Mouse (Mus musculus) hindbrain, embryonic 16.5 days (tissue): Measurements from ENCODE around the gene Shkbp1. TPM values are rescaled to one million over a fixed set of nuclear protein-coding genes. Genes with fewer than 3 reads are reported as not detected.

Experiments
- ATAC-seq: fragments of 200-750 bp; cut with Nextera tagmentation; 2 replicates; pipeline ENCODE4 v1.8.0; 2017; ENCODE audit warnings: moderate TSS enrichment, moderate library complexity
- H3K27ac ChIP-seq: fragments of 300-500 bp; sonication (generic); 2 replicates; pipeline ENCODE4 v1.5.1; 2014; ENCODE audit warnings: low read depth, mild to moderate bottlenecking, control low read depth, low read length, moderate library complexity
- H3K27me3 ChIP-seq: fragments of 300-500 bp; sonication (generic); replicated peaks from 2 replicates; pipeline ENCODE4 v1.6.1; 2014; ENCODE audit warnings: low read length; ENCODE audit not compliant: control insufficient read depth, insufficient read depth
- H3K36me3 ChIP-seq: fragments of 300-500 bp; sonication (generic); 2 replicates; pipeline ENCODE4 v1.6.1; 2014; ENCODE audit warnings: mild to moderate bottlenecking, low read length, moderate library complexity, mixed read lengths; ENCODE audit not compliant: control insufficient read depth, insufficient read depth
- H3K4me1 ChIP-seq: fragments of 300-500 bp; sonication (generic); 2 replicates; pipeline ENCODE4 v1.6.1; 2014; ENCODE audit warnings: low read depth, low read length; ENCODE audit not compliant: control insufficient read depth, insufficient read depth
- H3K4me2 ChIP-seq: fragments of 300-500 bp; sonication (generic); 2 replicates; pipeline ENCODE4 v1.6.1; 2014; ENCODE audit warnings: mild to moderate bottlenecking, low read length, control low read depth, moderate library complexity
- H3K4me3 ChIP-seq: fragments of 300-500 bp; sonication (generic); 2 replicates; pipeline ENCODE4 v1.5.1; 2014; ENCODE audit warnings: mild to moderate bottlenecking, low read length, control low read depth, moderate library complexity
- H3K9ac ChIP-seq: fragments of 300-500 bp; sonication (generic); 2 replicates; pipeline ENCODE4 v1.6.1; 2014; ENCODE audit warnings: low read depth, mild to moderate bottlenecking, control low read depth, low read length, moderate library complexity
- H3K9me3 ChIP-seq: fragments of 300-500 bp; sonication (generic); 2 replicates; pipeline ENCODE4 v1.6.1; 2014; ENCODE audit warnings: mild to moderate bottlenecking, low read length, moderate library complexity; ENCODE audit not compliant: control insufficient read depth
- WGBS: fragments of 180-500 bp; shearing (Covaris S2); extraction: QIAGEN DNeasy Blood & Tissue Kit; methylation state at CpG from one replicate; pipeline ENCODE4 v1.1.7; 2014; 5-methylcytosine and 5-hydroxymethylcytosine counted together
- polyA plus RNA-seq: library from polyadenylated mRNA; unstranded; fragments of >200 nt; fragmentation: Nextera tagmentation; extraction: Ambion mirVana; gene quantifications from 2 replicates; pipeline ENCODE4 v1.2.1, GENCODE M21; 2015

The Shkbp1 gene
- polyA plus RNA-seq, 1 experiment from 2014 or later = 31.6 TPM

DNA sequence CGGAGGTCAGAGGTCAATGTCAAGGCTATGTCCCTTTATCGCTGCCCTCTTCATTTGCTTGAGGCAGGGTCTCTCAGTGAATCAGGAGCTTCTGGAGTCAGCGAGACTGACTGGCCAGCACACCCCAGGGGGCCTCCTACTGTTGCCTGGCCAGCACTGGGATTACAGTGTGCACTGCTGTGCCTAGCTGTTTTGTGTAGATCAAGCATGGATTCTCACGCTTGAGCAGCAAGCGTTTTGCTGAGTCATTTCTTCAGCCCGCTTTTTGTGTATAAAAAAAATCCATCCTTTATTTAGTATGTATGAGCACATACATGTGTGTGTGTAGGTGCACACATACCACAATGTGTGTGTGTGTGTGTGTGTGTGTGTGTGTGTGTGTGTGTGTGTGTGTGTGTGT, 33.4 kb upstream of the Shkbp1 start:
- H3K4me2 ChIP-seq = no peak overlapping the region
- H3K4me1 ChIP-seq = no peaks in the 10 kb centered on the region
- ATAC-seq = no peak
- peaks cover 23% of the 10 kb centered on the region for H3K27me3 ChIP-seq
- no peaks in the 10 kb centered on the region for H3K9me3 ChIP-seq
- H3K4me3 ChIP-seq = no peak overlapping the region
- 64% methylated on average over 6 of the region's 6 CpGs for WGBS
- H3K36me3 ChIP-seq = peaks cover 10% of the 10 kb centered on the region; the same call in 1 of the 2 replicates
- no peak overlapping the region for H3K9ac ChIP-seq
- no peak overlapping the region for H3K27ac ChIP-seq

DNA sequence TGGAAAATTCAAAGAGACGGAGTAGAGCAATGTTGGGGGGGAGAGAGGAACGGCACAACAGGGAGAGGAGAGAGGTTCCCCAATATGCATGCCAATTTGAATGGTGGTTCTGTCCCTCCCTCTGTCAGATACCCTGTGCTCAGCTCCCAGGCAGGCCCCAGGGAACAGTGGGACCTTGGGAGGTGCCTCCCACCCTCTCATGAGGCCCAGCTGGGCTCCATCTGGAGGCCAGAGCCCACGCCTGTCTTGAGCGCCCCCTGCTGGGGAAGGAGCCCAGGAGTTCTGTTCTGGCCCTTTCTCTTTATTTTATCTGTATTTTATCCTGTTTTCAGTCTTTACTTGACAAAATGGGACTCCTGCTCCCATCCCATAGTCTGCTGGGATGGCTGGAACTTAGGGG, 28.9 kb upstream of the Shkbp1 start:
- no peak overlapping the region for H3K9ac ChIP-seq
- no peak for ATAC-seq
- no peak overlapping the region for H3K4me2 ChIP-seq
- no peak overlapping the region for H3K4me3 ChIP-seq
- no peak overlapping the region for H3K27ac ChIP-seq
- peaks cover 4% of the 10 kb centered on the region; the same call in 1 of the 2 replicates for H3K27me3 ChIP-seq
- no peaks in the 10 kb centered on the region for H3K9me3 ChIP-seq
- WGBS = 27% methylated on average over 4 of the region's 4 CpGs
- H3K4me1 ChIP-seq = no peaks in the 10 kb centered on the region
- no peaks in the 10 kb centered on the region for H3K36me3 ChIP-seq

DNA sequence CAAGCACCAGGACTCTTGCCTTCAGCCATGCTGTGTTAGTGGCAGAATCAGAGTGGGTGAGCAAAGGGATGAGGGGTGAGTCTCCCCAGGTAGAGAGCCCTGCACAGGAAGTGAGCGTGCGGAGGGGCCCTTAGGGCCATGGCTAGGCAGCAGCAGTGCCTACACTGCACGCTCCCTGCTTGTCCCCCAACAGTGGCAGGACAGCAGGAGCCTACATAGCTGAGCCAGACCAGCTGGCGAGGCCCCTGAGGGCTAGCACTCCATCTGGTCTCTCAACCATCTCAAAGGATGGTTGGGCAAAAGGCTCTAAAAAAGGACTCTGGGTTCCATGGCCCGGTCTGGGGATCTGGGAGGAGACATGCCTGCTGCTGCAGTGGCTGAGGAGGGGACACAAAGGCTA, 28.3 kb upstream of the Shkbp1 start:
- Histone ChIP-seq H3K27me3 (peaks cover 4% of the 10 kb centered on the region; the same call in 1 of the 2 replicates), H3K9me3 (no peaks in the 10 kb centered on the region), H3K27ac (no peak overlapping the region), H3K4me3 (no peak overlapping the region), H3K36me3 (no peaks in the 10 kb centered on the region), H3K4me2 (no peak overlapping the region), H3K9ac (no peak overlapping the region), H3K4me1 (no peaks in the 10 kb centered on the region)
- WGBS = 59% methylated on average over 5 of the region's 5 CpGs
- ATAC-seq = peak; percentile 32; the same call in 1 of the 2 replicates

DNA sequence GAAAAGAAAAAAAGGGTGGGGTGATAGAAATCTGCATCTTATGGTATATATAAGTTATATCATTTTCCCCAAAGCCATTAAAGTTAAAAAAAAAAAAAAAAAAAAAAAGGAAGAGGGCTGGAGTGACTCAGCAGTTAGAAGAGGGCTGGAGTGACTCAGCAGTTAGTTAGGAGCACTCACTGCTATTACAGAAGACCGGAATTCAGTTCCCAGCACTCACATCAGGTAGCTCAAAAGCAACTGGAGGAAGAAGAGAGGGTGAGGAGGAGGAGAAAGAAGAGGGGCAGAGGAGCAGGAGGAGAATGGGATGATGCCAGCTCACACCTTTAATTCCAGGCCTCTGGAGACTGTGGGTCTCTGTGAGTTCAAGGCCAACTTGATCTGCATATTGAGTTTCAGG, 27.4 kb upstream of the Shkbp1 start:
- ATAC-seq = no peak
- peaks cover 4% of the 10 kb centered on the region; the same call in 1 of the 2 replicates for H3K27me3 ChIP-seq
- no peaks in the 10 kb centered on the region for H3K4me1 ChIP-seq
- no peaks in the 10 kb centered on the region for H3K36me3 ChIP-seq
- no peaks in the 10 kb centered on the region for H3K9me3 ChIP-seq
- H3K9ac ChIP-seq = no peak overlapping the region
- H3K4me2 ChIP-seq = no peak overlapping the region
- no peak overlapping the region for H3K4me3 ChIP-seq
- WGBS = 86% methylated on average over 1 of the region's 1 CpGs
- no peak overlapping the region for H3K27ac ChIP-seq

DNA sequence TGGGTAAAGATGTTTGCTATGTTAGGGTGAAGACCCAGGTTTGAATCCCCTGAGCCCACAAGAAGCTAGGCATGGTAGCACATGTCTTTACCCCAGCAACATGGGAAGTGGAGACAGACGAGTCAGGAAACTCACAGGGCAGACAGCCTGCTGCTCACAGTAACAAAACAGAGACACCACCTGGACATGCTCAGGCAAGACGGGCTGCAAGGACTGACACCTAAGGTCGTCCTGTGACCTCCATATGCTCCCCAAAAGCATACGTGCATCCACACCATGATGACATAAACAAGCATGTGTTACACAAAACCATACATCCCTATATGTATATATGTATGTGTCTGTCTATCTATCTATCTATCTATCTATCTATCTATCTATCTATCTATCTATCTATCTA, 25.7 kb upstream of the Shkbp1 start:
- Histone ChIP-seq H3K27ac (no peak overlapping the region), H3K4me1 (no peaks in the 10 kb centered on the region), H3K9ac (no peak overlapping the region), H3K4me2 (no peak overlapping the region), H3K27me3 (peaks cover 15% of the 10 kb centered on the region), H3K36me3 (no peaks in the 10 kb centered on the region), H3K4me3 (no peak overlapping the region), H3K9me3 (no peaks in the 10 kb centered on the region)
- 61% methylated on average over 4 of the region's 4 CpGs for WGBS
- ATAC-seq = no peak

DNA sequence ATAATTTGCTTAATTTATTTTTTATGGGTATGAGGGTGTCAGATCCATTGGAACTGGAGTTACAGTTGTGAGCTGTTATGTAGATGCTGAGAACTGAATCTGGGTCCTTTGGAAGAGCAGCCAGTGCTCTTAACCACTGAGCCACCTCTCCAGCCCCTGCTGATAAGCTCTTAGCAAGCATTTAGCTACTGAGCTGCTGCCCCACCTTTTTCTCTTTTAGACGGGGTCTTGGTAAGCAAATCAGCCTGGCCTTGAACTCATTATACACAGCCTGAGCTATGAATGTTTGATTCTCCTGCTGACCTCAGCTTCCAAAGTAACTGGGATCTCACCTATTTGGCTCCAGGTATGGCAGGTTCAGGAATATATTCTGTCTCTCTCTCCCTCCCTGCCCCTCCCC, 25.2 kb upstream of the Shkbp1 start:
- ATAC-seq = no peak
- H3K4me3 ChIP-seq = no peak overlapping the region
- no peak overlapping the region for H3K27ac ChIP-seq
- no peaks in the 10 kb centered on the region for H3K36me3 ChIP-seq
- H3K9ac ChIP-seq = no peak overlapping the region
- H3K9me3 ChIP-seq = no peaks in the 10 kb centered on the region
- H3K4me1 ChIP-seq = no peaks in the 10 kb centered on the region
- peaks cover 20% of the 10 kb centered on the region for H3K27me3 ChIP-seq
- 42% methylated on average over 1 of the region's 1 CpGs for WGBS
- no peak overlapping the region for H3K4me2 ChIP-seq

DNA sequence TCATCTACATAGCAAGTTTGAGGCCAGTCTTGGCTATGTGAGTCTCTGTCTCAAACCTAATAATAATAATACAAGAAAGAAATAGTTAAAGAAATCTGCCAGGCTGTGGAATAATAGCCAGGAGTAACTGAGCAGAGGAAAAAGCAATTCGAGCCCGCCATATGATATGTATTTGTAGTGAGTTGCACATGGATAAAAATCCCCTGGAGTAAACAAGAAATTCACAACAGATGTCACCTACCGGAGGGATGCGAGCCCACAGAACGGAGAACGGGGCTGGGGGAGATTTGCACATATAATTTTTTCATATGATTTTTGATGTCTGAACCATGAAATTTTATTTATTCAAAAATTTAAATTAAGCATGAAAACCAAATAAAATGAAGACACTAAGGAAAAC, 24.0 kb upstream of the Shkbp1 start:
- Histone ChIP-seq H3K27ac (no peak overlapping the region), H3K36me3 (no peaks in the 10 kb centered on the region), H3K4me2 (no peak overlapping the region), H3K4me3 (no peak overlapping the region), H3K9ac (no peak overlapping the region), H3K27me3 (peaks cover 30% of the 10 kb centered on the region), H3K9me3 (no peaks in the 10 kb centered on the region), H3K4me1 (no peaks in the 10 kb centered on the region)
- whole genome bisulfite sequencing = 74% methylated on average over 6 of the region's 6 CpGs
- no peak for ATAC-seq

DNA sequence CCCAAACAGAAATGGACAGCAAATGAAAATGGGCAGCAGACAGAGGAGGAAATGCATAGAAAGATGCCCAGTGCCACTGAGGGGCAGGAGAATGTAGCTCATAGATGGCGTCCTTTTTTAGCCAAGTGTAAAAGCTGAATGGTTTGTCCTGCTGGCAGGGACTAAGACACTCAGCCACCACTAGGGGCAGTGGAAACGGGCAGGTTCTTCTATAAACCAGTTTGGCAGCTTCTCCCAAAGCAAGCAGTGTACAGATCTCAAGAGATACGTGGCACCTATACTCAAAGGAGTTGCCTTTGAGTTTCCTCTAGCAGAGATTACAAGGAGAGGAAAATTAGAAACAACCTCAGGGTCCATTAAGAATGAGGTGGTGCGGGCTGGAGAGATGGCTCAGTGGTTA, 22.6 kb upstream of the Shkbp1 start:
- Histone ChIP-seq H3K36me3 (no peaks in the 10 kb centered on the region), H3K4me3 (no peak overlapping the region), H3K4me2 (no peak overlapping the region), H3K27me3 (peaks cover 42% of the 10 kb centered on the region), H3K9ac (no peak overlapping the region), H3K9me3 (no peaks in the 10 kb centered on the region), H3K4me1 (no peaks in the 10 kb centered on the region), H3K27ac (no peak overlapping the region)
- 22% methylated on average over 4 of the region's 4 CpGs for WGBS
- no peak for ATAC-seq

DNA sequence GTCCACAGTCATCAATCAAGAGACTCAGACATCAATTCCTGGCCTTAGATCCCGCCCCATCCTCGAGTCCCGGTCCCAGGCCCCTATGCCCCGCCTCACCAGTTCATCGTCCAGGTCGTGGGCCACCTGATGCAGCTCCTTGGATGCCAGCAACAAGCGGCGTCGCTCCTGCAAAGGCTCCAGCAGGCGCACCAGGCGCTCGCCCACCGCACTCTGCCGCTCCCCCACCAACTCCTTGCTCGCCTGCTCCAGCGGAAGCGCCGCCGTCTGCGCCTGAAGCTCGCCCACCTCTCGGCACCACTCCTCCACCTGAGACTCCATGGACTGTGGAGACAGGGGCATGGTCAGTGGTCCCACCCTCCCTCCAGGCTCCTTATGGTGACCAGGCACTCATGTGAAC, 19.5 kb upstream of the Shkbp1 start:
- 7% methylated on average over 22 of the region's 22 CpGs for WGBS
- ATAC-seq = no peak
- no peak overlapping the region for H3K9ac ChIP-seq
- H3K4me1 ChIP-seq = no peaks in the 10 kb centered on the region
- H3K27me3 ChIP-seq = peaks cover 65% of the 10 kb centered on the region
- H3K4me2 ChIP-seq = no peak overlapping the region
- H3K4me3 ChIP-seq = no peak overlapping the region
- peaks cover 2% of the 10 kb centered on the region for H3K9me3 ChIP-seq
- peaks cover 5% of the 10 kb centered on the region for H3K36me3 ChIP-seq
- no peak overlapping the region for H3K27ac ChIP-seq
